Mouse (Mus musculus) midbrain, embryonic 16.5 days (tissue): ENCODE results near the gene Pdzd2. TPM values are rescaled to one million over a fixed set of nuclear protein-coding genes. Genes with fewer than 3 reads are reported as not detected.

Source experiments
- ATAC-seq: fragments of 200-750 bp; cut with Nextera tagmentation; 2 replicates; pipeline ENCODE4 v1.8.0; 2017; ENCODE audit warnings: moderate TSS enrichment
- H3K27ac ChIP-seq: fragments of 300-500 bp; sonication (generic); 2 replicates; pipeline ENCODE4 v1.5.1; 2014; ENCODE audit warnings: mild to moderate bottlenecking, low read length, mixed read lengths
- H3K27me3 ChIP-seq: fragments of 300-500 bp; sonication (generic); 2 replicates; pipeline ENCODE4 v1.6.1; 2014; ENCODE audit warnings: low read depth, low read length, mixed read lengths; ENCODE audit not compliant: control insufficient read depth, insufficient read depth
- H3K36me3 ChIP-seq: fragments of 300-500 bp; sonication (generic); 2 replicates; pipeline ENCODE4 v1.6.1; 2014; ENCODE audit warnings: mild to moderate bottlenecking, low read length, moderate library complexity, mixed read lengths; ENCODE audit not compliant: control insufficient read depth, insufficient read depth
- H3K4me1 ChIP-seq: fragments of 300-500 bp; sonication (generic); 2 replicates; pipeline ENCODE4 v1.6.1; 2014; ENCODE audit warnings: mild to moderate bottlenecking, low read length, mixed read lengths; ENCODE audit not compliant: control insufficient read depth, insufficient read depth
- H3K4me2 ChIP-seq: fragments of 300-500 bp; sonication (generic); 2 replicates; pipeline ENCODE4 v1.6.1; 2014; ENCODE audit warnings: mild to moderate bottlenecking, low read length, mixed read lengths
- H3K4me3 ChIP-seq: fragments of 300-500 bp; sonication (generic); 2 replicates; pipeline ENCODE4 v1.5.1; 2014; ENCODE audit warnings: low read depth, mild to moderate bottlenecking, low read length, moderate library complexity, mixed read lengths
- H3K9ac ChIP-seq: fragments of 300-500 bp; sonication (generic); 2 replicates; pipeline ENCODE4 v1.6.1; 2014; ENCODE audit warnings: low read depth, low read length, mixed read lengths
- H3K9me3 ChIP-seq: fragments of 300-500 bp; sonication (generic); replicated peaks from 2 replicates; pipeline ENCODE4 v1.6.1; 2014; ENCODE audit warnings: mild to moderate bottlenecking, low read length, mixed read lengths; ENCODE audit not compliant: control insufficient read depth, poor library complexity, severe bottlenecking
- whole genome bisulfite sequencing: fragments of 180-500 bp; shearing (Covaris S2); extraction: QIAGEN DNeasy Blood & Tissue Kit; methylation state at CpG from one replicate; pipeline ENCODE4 v1.1.7; 2014; 5-methylcytosine and 5-hydroxymethylcytosine counted together
- polyA plus RNA-seq: library from polyadenylated mRNA; unstranded; fragments of >200 nt; fragmentation: Nextera tagmentation; extraction: Ambion mirVana; gene quantifications from 2 replicates; pipeline ENCODE4 v1.2.1, GENCODE M21; 2015

The Pdzd2 gene
- polyA plus RNA-seq, 1 experiment from 2014 or later: 14.5 TPM

- no peak overlapping the region for H3K4me2 ChIP-seq
- no peak overlapping the region for H3K4me3 ChIP-seq
- no peak overlapping the region for H3K27ac ChIP-seq
- H3K9me3 ChIP-seq: no peaks in the 10 kb centered on the region
- no peaks in the 10 kb centered on the region for H3K36me3 ChIP-seq
- H3K9ac ChIP-seq: no peak overlapping the region
- no peak for ATAC-seq
- no peaks in the 10 kb centered on the region for H3K4me1 ChIP-seq
- H3K27me3 ChIP-seq: no peaks in the 10 kb centered on the region
- WGBS: 88% methylated on average over 6 of the region's 6 CpGs
Observed at GRCm38 (mm10) chr15:12665946-12666345, 73.8 kb downstream of the Pdzd2 start.

GRCm38 (mm10) chr15:12663351-12663750 lies 76.4 kb downstream of the Pdzd2 start:
- no peaks in the 10 kb centered on the region for H3K9me3 ChIP-seq
- H3K4me3 ChIP-seq: no peak overlapping the region
- WGBS: 91% methylated on average over 9 of the region's 9 CpGs
- H3K27ac ChIP-seq: no peak overlapping the region
- no peaks in the 10 kb centered on the region for H3K36me3 ChIP-seq
- no peaks in the 10 kb centered on the region for H3K27me3 ChIP-seq
- no peaks in the 10 kb centered on the region for H3K4me1 ChIP-seq
- ATAC-seq: no peak
- H3K4me2 ChIP-seq: no peak overlapping the region
- H3K9ac ChIP-seq: no peak overlapping the region

- no peak overlapping the region for H3K9ac ChIP-seq
- no peaks in the 10 kb centered on the region for H3K4me1 ChIP-seq
- no peak overlapping the region for H3K4me2 ChIP-seq
- no peaks in the 10 kb centered on the region for H3K36me3 ChIP-seq
- WGBS: 89% methylated on average over 9 of the region's 9 CpGs
- H3K4me3 ChIP-seq: no peak overlapping the region
- H3K27ac ChIP-seq: no peak overlapping the region
- H3K27me3 ChIP-seq: no peaks in the 10 kb centered on the region
- ATAC-seq: no peak
- no peaks in the 10 kb centered on the region for H3K9me3 ChIP-seq
Observed at GRCm38 (mm10) chr15:12660320-12660719, 79.4 kb downstream of the Pdzd2 start.

- H3K4me3 ChIP-seq: no peak overlapping the region
- WGBS: 79% methylated on average over 6 of the region's 6 CpGs
- ATAC-seq: no peak
Observed at GRCm38 (mm10) chr15:12655959-12656662, 83.6 kb downstream of the Pdzd2 start.

GRCm38 (mm10) chr15:12655316-12655715 lies 84.4 kb downstream of the Pdzd2 start:
- H3K4me1 ChIP-seq: no peaks in the 10 kb centered on the region
- no peaks in the 10 kb centered on the region for H3K27me3 ChIP-seq
- no peaks in the 10 kb centered on the region for H3K36me3 ChIP-seq
- WGBS: 94% methylated on average over 7 of the region's 7 CpGs
- ATAC-seq: no peak
- H3K4me3 ChIP-seq: no peak overlapping the region
- no peak overlapping the region for H3K27ac ChIP-seq
- no peak overlapping the region for H3K9ac ChIP-seq
- H3K4me2 ChIP-seq: no peak overlapping the region
- H3K9me3 ChIP-seq: no peaks in the 10 kb centered on the region; the same call in 1 of the 2 replicates

More at GRCm38 (mm10) chr15:12655959-12656662, 83.6 kb downstream of the Pdzd2 start:
- H3K27ac ChIP-seq: no peak overlapping the region
- H3K36me3 ChIP-seq: no peaks in the 10 kb centered on the region
- H3K9me3 ChIP-seq: no peaks in the 10 kb centered on the region; the same call in 1 of the 2 replicates
- no peak overlapping the region for H3K9ac ChIP-seq
- H3K4me2 ChIP-seq: no peak overlapping the region
- no peaks in the 10 kb centered on the region for H3K4me1 ChIP-seq
- H3K27me3 ChIP-seq: no peaks in the 10 kb centered on the region

GRCm38 (mm10) chr15:12652336-12653031 lies 87.2 kb downstream of the Pdzd2 start:
- no peaks in the 10 kb centered on the region for H3K36me3 ChIP-seq
- H3K27me3 ChIP-seq: no peaks in the 10 kb centered on the region
- no peaks in the 10 kb centered on the region for H3K4me1 ChIP-seq
- H3K27ac ChIP-seq: no peak overlapping the region
- no peak overlapping the region for H3K4me3 ChIP-seq
- 71% methylated on average over 15 of the region's 15 CpGs for WGBS
- H3K9ac ChIP-seq: no peak overlapping the region
- no peak overlapping the region; the same call in 1 of the 2 replicates for H3K4me2 ChIP-seq
- H3K9me3 ChIP-seq: no peaks in the 10 kb centered on the region; the same call in 1 of the 2 replicates
- no peak for ATAC-seq

- Histone ChIP-seq H3K9ac (no peak overlapping the region), H3K4me1 (no peaks in the 10 kb centered on the region), H3K27ac (no peak overlapping the region), H3K9me3 (no peaks in the 10 kb centered on the region; the same call in 1 of the 2 replicates), H3K36me3 (no peaks in the 10 kb centered on the region), H3K4me3 (no peak overlapping the region), H3K4me2 (no peak overlapping the region), H3K27me3 (no peaks in the 10 kb centered on the region)
- WGBS: 82% methylated on average over 3 of the region's 3 CpGs
- ATAC-seq: no peak
Observed at GRCm38 (mm10) chr15:12650236-12650635, 89.5 kb downstream of the Pdzd2 start.

GRCm38 (mm10) chr15:12649674-12650073 lies 90.0 kb downstream of the Pdzd2 start:
- Histone ChIP-seq H3K9me3 (no peaks in the 10 kb centered on the region; the same call in 1 of the 2 replicates), H3K4me3 (no peak overlapping the region), H3K27me3 (no peaks in the 10 kb centered on the region), H3K9ac (no peak overlapping the region), H3K27ac (no peak overlapping the region), H3K4me2 (no peak overlapping the region), H3K4me1 (no peaks in the 10 kb centered on the region), H3K36me3 (no peaks in the 10 kb centered on the region)
- 79% methylated on average over 3 of the region's 3 CpGs for WGBS
- no peak for ATAC-seq

GRCm38 (mm10) chr15:12649131-12649530 lies 90.6 kb downstream of the Pdzd2 start:
- WGBS: 84% methylated on average over 2 of the region's 2 CpGs
- Histone ChIP-seq H3K36me3 (no peaks in the 10 kb centered on the region), H3K9me3 (no peaks in the 10 kb centered on the region; the same call in 1 of the 2 replicates), H3K27ac (no peak overlapping the region), H3K4me1 (no peaks in the 10 kb centered on the region), H3K4me3 (no peak overlapping the region), H3K9ac (no peak overlapping the region), H3K27me3 (no peaks in the 10 kb centered on the region), H3K4me2 (no peak overlapping the region)
- ATAC-seq: no peak
